Mouse (Mus musculus) skeletal muscle tissue, postnatal 0 days (tissue): ENCODE measurements around the gene Trim69. TPM values are rescaled to one million over a fixed set of nuclear protein-coding genes. Genes with fewer than 3 reads are reported as not detected.

ENCODE experiments used
- polyA plus RNA-seq: library from polyadenylated mRNA; unstranded; fragments of >200 nt; fragmentation: Nextera tagmentation; extraction: Ambion mirVana; gene quantifications from 2 replicates; pipeline ENCODE4 v1.2.1, GENCODE M21; 2015

Gene Trim69
- not detected in 2 replicates for polyA plus RNA-seq

GRCm38 (mm10) chr2:122160680-122161079 is at the start of gene Trim69:
Trim69 (plus strand) TSS chr2:122160700.

GRCm38 (mm10) chr2:122117961-122118958 is 42.2 kb upstream of the Trim69 start, which contains the start of gene Spg11:
Spg11 (minus strand) TSS chr2:122118386.

GRCm38 (mm10) chr2:122147508-122148241 is 12.8 kb upstream of the Trim69 start, which contains the start of gene B2m:
B2m (plus strand) TSS chr2:122147686.

GRCm38 (mm10) chr2:122186106-122186505 is 25.6 kb downstream of the Trim69 start, which contains the start of the genes Patl2 and Terb2:
Patl2 (minus strand) TSS chr2:122186189.
Terb2 (plus strand) TSS chr2:122186272.

Other genes with a start within 250 kb of the Trim69 start
- 23.8 and 26.4 TPM in 2 replicates for gene Ctdspl2, start 204.7 kb upstream of the Trim69 start, polyA plus RNA-seq
- gene Mageb3, start 204.6 kb upstream of the Trim69 start, polyA plus RNA-seq = 0.15 and 0.21 TPM in 2 replicates
- 11.5 and 13.1 TPM in 2 replicates for gene Eif3j1, start 132.2 kb upstream of the Trim69 start, polyA plus RNA-seq
- gene Spg11, start 42.3 kb upstream of the Trim69 start, polyA plus RNA-seq = 3.0 and 3.1 TPM in 2 replicates
- 403 and 586 TPM in 2 replicates for gene B2m, start 13.0 kb upstream of the Trim69 start, polyA plus RNA-seq
- 0.05 TPM in 1 of 2 replicates, not detected in the other for gene Patl2, start 25.5 kb downstream of the Trim69 start, polyA plus RNA-seq
- gene Terb2, start 25.6 kb downstream of the Trim69 start, polyA plus RNA-seq = not detected in 2 replicates
- 13.8 and 13.9 TPM in 2 replicates for gene Sord, start 74.0 kb downstream of the Trim69 start, polyA plus RNA-seq
- 0.06 and 0.15 TPM in 2 replicates for gene Duox2, start 137.7 kb downstream of the Trim69 start, polyA plus RNA-seq
- gene Duoxa2, start 138.2 kb downstream of the Trim69 start, polyA plus RNA-seq = 0.11 TPM in 1 of 2 replicates, not detected in the other
- 1.1 and 1.6 TPM in 2 replicates for gene Duoxa1, start 153.0 kb downstream of the Trim69 start, polyA plus RNA-seq
- 0.05 and 0.08 TPM in 2 replicates for gene Duox1, start 155.0 kb downstream of the Trim69 start, polyA plus RNA-seq
- 1.2 and 1.6 TPM in 2 replicates for gene Shf, start 208.5 kb downstream of the Trim69 start, polyA plus RNA-seq